Mouse (Mus musculus): ENCODE results near the gene Zfp74. TPM values are rescaled to one million over a fixed set of nuclear protein-coding genes. Genes with fewer than 3 reads are reported as not detected.
A peak's percentile ranks its signal among the peaks of the same experiment; 100 is the strongest.

Gene Zfp74
- polyA plus RNA-seq (2015; fragmentation: Nextera tagmentation; extraction: Ambion mirVana): 9.1 and 11.4 TPM in 2 replicates

- peak within 1 kb of the TSS; percentile 96 for H3K27ac ChIP-seq (replicated peaks)
- H3K4me1 ChIP-seq: peaks cover 8% of the 10 kb centered on the region; the same call in 1 of the 2 replicates
- no peaks in the 10 kb centered on the region for H3K9me3 ChIP-seq (replicated peaks)
- peak within 1 kb of the TSS; percentile 80 for H3K4me3 ChIP-seq (replicated peaks)
- ATAC-seq (ENCODE audit: insufficient number of reproducible peaks, low FRiP score, low TSS enrichment, low read depth): peak; percentile 85
- H3K36me3 ChIP-seq: peaks cover 13% of the 10 kb centered on the region; the same call in 1 of the 2 replicates
- peak within 1 kb of the TSS; percentile 79 for H3K9ac ChIP-seq
- WGBS: under 1% methylated on average over 52 of the region's 52 CpGs
- H3K4me2 ChIP-seq (replicated peaks): peak within 1 kb of the TSS; percentile 68
- no peaks in the 10 kb centered on the region for H3K27me3 ChIP-seq
Observed at GRCm38 (mm10) chr7:29953513-29954401, at the start of gene Zfp74. Zfp74 (minus strand) TSS chr7:29954089.

DNA sequence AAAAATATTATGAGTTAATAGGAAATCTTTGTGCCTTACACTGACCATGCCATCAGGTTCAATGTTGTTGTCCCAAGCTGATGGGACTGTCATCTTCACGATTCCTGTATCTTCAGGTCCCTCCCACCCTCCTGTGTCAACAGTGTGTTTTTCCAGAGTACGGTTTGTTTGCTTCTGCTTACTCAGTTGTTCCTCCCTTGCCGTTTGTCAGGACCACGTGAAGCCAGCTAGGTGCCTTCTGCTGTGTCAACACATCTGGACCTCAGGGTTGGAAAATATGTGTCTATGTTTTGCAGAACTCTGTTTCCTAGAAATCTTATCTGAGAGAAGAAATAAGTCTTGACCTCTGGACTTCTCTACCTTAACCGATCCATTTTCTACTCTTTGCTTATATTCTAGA, 46.7 kb upstream of the Zfp74 start:
- Histone ChIP-seq H3K4me3 (replicated peaks) (no peak overlapping the region), H3K4me1 (no peaks in the 10 kb centered on the region), H3K27me3 (no peaks in the 10 kb centered on the region), H3K9me3 (replicated peaks) (no peaks in the 10 kb centered on the region), H3K27ac (replicated peaks) (no peak overlapping the region), H3K9ac (no peak overlapping the region), H3K36me3 (peaks cover 53% of the 10 kb centered on the region), H3K4me2 (replicated peaks) (no peak overlapping the region)
- no peak for ATAC-seq (ENCODE audit: insufficient number of reproducible peaks, low FRiP score, low TSS enrichment, low read depth)
- WGBS: 85% methylated on average over 5 of the region's 5 CpGs

DNA sequence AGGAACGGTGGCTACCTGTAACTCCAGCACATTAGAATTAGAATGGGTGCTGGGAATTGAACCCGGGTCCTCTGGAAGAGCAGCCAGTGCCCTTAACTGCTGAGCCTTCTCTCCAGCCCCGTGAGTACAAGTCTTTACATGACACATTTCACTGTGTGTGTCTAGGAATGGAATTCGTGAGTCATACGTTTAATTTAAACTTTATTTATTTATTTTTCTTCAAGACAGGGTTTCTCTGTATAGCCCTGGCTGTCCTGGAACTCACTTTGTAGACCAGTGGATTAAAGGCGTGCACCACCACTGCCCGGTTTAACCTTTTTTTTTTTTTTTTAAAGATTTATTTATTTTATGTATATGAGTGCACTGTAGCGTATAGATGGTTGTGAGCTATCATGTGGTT, 41.2 kb upstream of the Zfp74 start:
- 86% methylated on average over 8 of the region's 8 CpGs for WGBS
- no peak for ATAC-seq (ENCODE audit: insufficient number of reproducible peaks, low FRiP score, low TSS enrichment, low read depth)
- H3K4me2 ChIP-seq (replicated peaks): no peak overlapping the region

GRCm38 (mm10) chr7:29993340-29993739, 39.5 kb upstream of the Zfp74 start:
- no peak overlapping the region for H3K4me3 ChIP-seq (replicated peaks)
- ATAC-seq (ENCODE audit: insufficient number of reproducible peaks, low FRiP score, low TSS enrichment, low read depth): no peak
- H3K9ac ChIP-seq: no peak overlapping the region
- H3K4me1 ChIP-seq: no peaks in the 10 kb centered on the region
- H3K36me3 ChIP-seq: peaks cover 72% of the 10 kb centered on the region
- 94% methylated on average over 9 of the region's 9 CpGs for WGBS
- no peaks in the 10 kb centered on the region for H3K9me3 ChIP-seq (replicated peaks)
- H3K27me3 ChIP-seq: no peaks in the 10 kb centered on the region
- H3K27ac ChIP-seq (replicated peaks): no peak overlapping the region
- H3K4me2 ChIP-seq (replicated peaks): no peak overlapping the region

More for the DNA sequence above, 41.2 kb upstream of the Zfp74 start:
- no peak overlapping the region for H3K4me3 ChIP-seq (replicated peaks)
- no peaks in the 10 kb centered on the region for H3K27me3 ChIP-seq
- H3K9ac ChIP-seq: no peak overlapping the region
- H3K9me3 ChIP-seq (replicated peaks): no peaks in the 10 kb centered on the region
- H3K4me1 ChIP-seq: no peaks in the 10 kb centered on the region
- no peak overlapping the region for H3K27ac ChIP-seq (replicated peaks)
- H3K36me3 ChIP-seq: peaks cover 76% of the 10 kb centered on the region

- WGBS: 93% methylated on average over 8 of the region's 8 CpGs
- Histone ChIP-seq H3K9ac (no peak overlapping the region), H3K4me1 (no peaks in the 10 kb centered on the region), H3K27me3 (no peaks in the 10 kb centered on the region), H3K4me3 (replicated peaks) (no peak overlapping the region), H3K27ac (replicated peaks) (no peak overlapping the region), H3K36me3 (peaks cover 71% of the 10 kb centered on the region), H3K4me2 (replicated peaks) (no peak overlapping the region), H3K9me3 (replicated peaks) (no peaks in the 10 kb centered on the region)
- ATAC-seq (ENCODE audit: insufficient number of reproducible peaks, low FRiP score, low TSS enrichment, low read depth): no peak
Observed at GRCm38 (mm10) chr7:29992698-29993097, 38.8 kb upstream of the Zfp74 start.

GRCm38 (mm10) chr7:29989031-29989430, 35.1 kb upstream of the Zfp74 start:
- Histone ChIP-seq H3K36me3 (peaks cover 61% of the 10 kb centered on the region), H3K27me3 (no peaks in the 10 kb centered on the region), H3K27ac (replicated peaks) (peak overlapping the region; percentile 44; the same call in 1 of the 2 replicates), H3K9ac (no peak overlapping the region), H3K4me3 (replicated peaks) (no peak overlapping the region), H3K4me2 (replicated peaks) (no peak overlapping the region), H3K9me3 (replicated peaks) (no peaks in the 10 kb centered on the region), H3K4me1 (peaks cover 8% of the 10 kb centered on the region)
- WGBS: 82% methylated on average over 11 of the region's 11 CpGs
- ATAC-seq (ENCODE audit: insufficient number of reproducible peaks, low FRiP score, low TSS enrichment, low read depth): no peak

DNA sequence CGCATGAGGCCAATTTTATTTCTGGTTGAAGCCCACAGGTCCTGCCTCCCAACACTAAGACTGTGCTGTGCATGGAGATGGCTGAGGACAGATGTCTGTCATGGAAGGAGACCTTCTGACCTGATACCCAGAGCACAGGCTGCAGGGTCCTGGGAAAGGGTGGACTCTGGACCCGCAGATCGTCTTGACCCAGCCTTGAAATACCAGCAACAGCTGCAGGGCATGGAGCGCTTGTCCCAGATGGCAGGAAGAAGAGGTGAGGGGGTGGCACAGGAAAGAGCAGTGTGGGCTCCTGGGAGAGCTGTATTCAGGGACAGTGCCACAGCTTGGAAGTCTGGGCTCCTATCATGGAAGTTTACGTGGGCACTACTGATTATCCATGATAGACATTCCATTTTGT, 33.7 kb upstream of the Zfp74 start:
- Histone ChIP-seq H3K4me1 (peaks cover 16% of the 10 kb centered on the region), H3K27ac (replicated peaks) (no peak overlapping the region), H3K36me3 (peaks cover 51% of the 10 kb centered on the region), H3K4me2 (replicated peaks) (no peak overlapping the region), H3K4me3 (replicated peaks) (no peak overlapping the region), H3K9ac (no peak overlapping the region), H3K27me3 (no peaks in the 10 kb centered on the region), H3K9me3 (replicated peaks) (no peaks in the 10 kb centered on the region)
- ATAC-seq (ENCODE audit: insufficient number of reproducible peaks, low FRiP score, low TSS enrichment, low read depth): no peak
- 80% methylated on average over 5 of the region's 5 CpGs for WGBS

- H3K27ac ChIP-seq (replicated peaks): no peak overlapping the region
- H3K27me3 ChIP-seq: no peaks in the 10 kb centered on the region
- H3K36me3 ChIP-seq: peaks cover 39% of the 10 kb centered on the region
- 80% methylated on average over 8 of the region's 8 CpGs for WGBS
- H3K9ac ChIP-seq: no peak overlapping the region
- peaks cover 18% of the 10 kb centered on the region for H3K4me1 ChIP-seq
- H3K4me2 ChIP-seq (replicated peaks): 0 out of 2 replicates have a peak overlapping the region, but pooled peaks have one; percentile 54
- no peaks in the 10 kb centered on the region for H3K9me3 ChIP-seq (replicated peaks)
- ATAC-seq (ENCODE audit: insufficient number of reproducible peaks, low FRiP score, low TSS enrichment, low read depth): no peak
- no peak overlapping the region for H3K4me3 ChIP-seq (replicated peaks)
Observed at GRCm38 (mm10) chr7:29986101-29986500, 32.2 kb upstream of the Zfp74 start.

DNA sequence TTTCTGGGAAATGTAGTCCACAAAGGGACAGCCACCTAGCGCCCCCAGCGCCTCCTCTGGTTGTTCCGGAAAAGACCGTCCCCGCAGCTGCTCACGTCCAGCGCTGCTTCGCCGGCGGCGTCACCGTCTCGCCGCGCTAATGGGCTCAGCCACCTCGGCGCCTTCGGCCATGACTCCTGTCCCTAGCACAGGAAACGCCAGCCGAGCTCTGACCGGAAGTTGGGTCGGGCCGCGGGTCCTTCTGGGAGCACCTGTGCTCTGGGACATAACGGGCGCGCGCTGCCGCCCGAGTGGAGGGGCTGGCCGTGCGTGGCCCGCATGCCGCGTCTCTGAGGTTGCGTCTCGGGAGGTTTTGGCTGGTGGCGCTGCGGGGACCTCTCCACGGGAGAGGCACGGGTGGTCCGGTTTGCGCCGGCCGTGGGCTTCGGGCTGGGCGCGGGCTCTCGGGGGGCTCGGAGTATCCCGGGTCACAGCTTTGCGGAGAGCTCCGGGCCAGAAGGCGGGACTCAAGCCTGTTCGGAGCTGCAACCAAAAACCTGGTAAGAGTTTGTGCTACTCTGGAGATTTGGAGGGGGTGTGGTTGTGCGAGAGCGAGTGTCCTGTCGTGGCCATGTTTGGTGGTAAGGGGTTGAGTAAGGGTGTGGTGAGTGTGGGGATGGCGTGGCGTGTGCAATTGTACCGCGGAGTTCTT, 29.9 kb upstream of the Zfp74 start, which contains the start of gene Zfp568:
Gene Zfp568, plus strand, starts transcription at position 266 of the 691 bp plus-strand sequence.
- Histone ChIP-seq H3K27me3 (no peaks in the 10 kb centered on the region), H3K4me2 (replicated peaks) (peak within 1 kb of the TSS; percentile 54), H3K4me1 (peaks cover 21% of the 10 kb centered on the region), H3K4me3 (replicated peaks) (peak within 1 kb of the TSS; percentile 93), H3K9ac (peak within 1 kb of the TSS; percentile 65), H3K27ac (replicated peaks) (peak within 1 kb of the TSS; percentile 98), H3K36me3 (peaks cover 25% of the 10 kb centered on the region), H3K9me3 (replicated peaks) (no peaks in the 10 kb centered on the region)
- WGBS: under 1% methylated on average over 62 of the region's 62 CpGs
- ATAC-seq (ENCODE audit: insufficient number of reproducible peaks, low FRiP score, low TSS enrichment, low read depth): peak; percentile 89

- ATAC-seq (ENCODE audit: insufficient number of reproducible peaks, low FRiP score, low TSS enrichment, low read depth): peak; percentile 40; the same call in 1 of the 2 replicates
Observed at GRCm38 (mm10) chr7:29983340-29983689, 29.4 kb upstream of the Zfp74 start.

GRCm38 (mm10) chr7:29982931-29983330, 29.0 kb upstream of the Zfp74 start:
- WGBS: 18% methylated on average over 6 of the region's 6 CpGs
- no peaks in the 10 kb centered on the region for H3K9me3 ChIP-seq (replicated peaks)
- no peaks in the 10 kb centered on the region for H3K27me3 ChIP-seq
- H3K4me3 ChIP-seq (replicated peaks): peak overlapping the region; percentile 93
- H3K9ac ChIP-seq: peak overlapping the region; percentile 65
- peak overlapping the region; percentile 98 for H3K27ac ChIP-seq (replicated peaks)
- H3K4me1 ChIP-seq: peaks cover 21% of the 10 kb centered on the region
- no peak for ATAC-seq (ENCODE audit: insufficient number of reproducible peaks, low FRiP score, low TSS enrichment, low read depth)
- peak overlapping the region; percentile 54 for H3K4me2 ChIP-seq (replicated peaks)
- H3K36me3 ChIP-seq: peaks cover 19% of the 10 kb centered on the region

More at GRCm38 (mm10) chr7:29983340-29983689, 29.4 kb upstream of the Zfp74 start:
- peaks cover 21% of the 10 kb centered on the region for H3K4me1 ChIP-seq
- peak overlapping the region; percentile 93 for H3K4me3 ChIP-seq (replicated peaks)
- no peaks in the 10 kb centered on the region for H3K27me3 ChIP-seq
- peak overlapping the region; percentile 65 for H3K9ac ChIP-seq
- H3K9me3 ChIP-seq (replicated peaks): no peaks in the 10 kb centered on the region
- peak overlapping the region; percentile 98 for H3K27ac ChIP-seq (replicated peaks)
- 2% methylated on average over 8 of the region's 8 CpGs for WGBS
- H3K36me3 ChIP-seq: peaks cover 22% of the 10 kb centered on the region
- peak overlapping the region; percentile 54 for H3K4me2 ChIP-seq (replicated peaks)
